Mouse (Mus musculus) forebrain, embryonic 16.5 days (tissue): ENCODE results near the gene Tbc1d5. TPM values are rescaled to one million over a fixed set of nuclear protein-coding genes. Genes with fewer than 3 reads are reported as not detected.
"Not testable (repeated sequence)": the region's sequence is repeated elsewhere in the genome, so short reads cannot be mapped to it uniquely, and the experiment has no call there.

Source experiments
- ATAC-seq: fragments of 200-750 bp; cut with Nextera tagmentation; 2 replicates; pipeline ENCODE4 v1.8.0; 2017; ENCODE audit warnings: mild to moderate bottlenecking, moderate library complexity
- H3K27ac ChIP-seq: fragments of 300-500 bp; sonication (generic); 2 replicates; pipeline ENCODE4 v1.5.1; 2014; ENCODE audit warnings: low read length, control low read depth
- H3K27me3 ChIP-seq: fragments of 300-500 bp; sonication (generic); replicated peaks from 2 replicates; pipeline ENCODE4 v1.6.1; 2014; ENCODE audit warnings: low read length; ENCODE audit not compliant: control insufficient read depth, insufficient read depth
- H3K36me3 ChIP-seq: fragments of 300-500 bp; sonication (generic); 2 replicates; pipeline ENCODE4 v1.6.1; 2014; ENCODE audit not compliant: control insufficient read depth, insufficient read depth
- H3K4me1 ChIP-seq: fragments of 300-500 bp; sonication (generic); replicated peaks from 2 replicates; pipeline ENCODE4 v1.6.1; 2014; ENCODE audit warnings: low read length; ENCODE audit not compliant: control insufficient read depth, insufficient read depth
- H3K4me2 ChIP-seq: fragments of 300-500 bp; sonication (generic); 2 replicates; pipeline ENCODE4 v1.6.1; 2014; ENCODE audit warnings: mild to moderate bottlenecking, low read length, control low read depth
- H3K4me3 ChIP-seq: fragments of 300-500 bp; sonication (generic); replicated peaks from 2 replicates; pipeline ENCODE4 v1.5.1; 2014; ENCODE audit warnings: mild to moderate bottlenecking, low read length, control low read depth
- H3K9ac ChIP-seq: fragments of 300-500 bp; sonication (generic); replicated peaks from 2 replicates; pipeline ENCODE4 v1.6.1; 2014; ENCODE audit warnings: low read depth, low read length, control low read depth
- H3K9me3 ChIP-seq: fragments of 300-500 bp; sonication (generic); 2 replicates; pipeline ENCODE4 v1.6.1; 2016; ENCODE audit warnings: low read length; ENCODE audit not compliant: control insufficient read depth
- WGBS: fragments of 180-500 bp; shearing (Covaris S2); extraction: QIAGEN DNeasy Blood & Tissue Kit; methylation state at CpG from one replicate; pipeline ENCODE4 v1.1.7; 2014; 5-methylcytosine and 5-hydroxymethylcytosine counted together
- polyA plus RNA-seq: library from polyadenylated mRNA; unstranded; fragments of >200 nt; fragmentation: Nextera tagmentation; extraction: Ambion mirVana; gene quantifications from 2 replicates; pipeline ENCODE4 v1.2.1, GENCODE M21; 2015

The Tbc1d5 gene
- polyA plus RNA-seq, 1 experiment from 2014 or later = 8.1 TPM

GRCm38 (mm10) chr17:50710497-50711222, 468.5 kb downstream of the Tbc1d5 start:
- H3K27me3 ChIP-seq = no peaks in the 10 kb centered on the region
- 54% methylated on average over 7 of the region's 7 CpGs for WGBS
- H3K4me2 ChIP-seq = no peak overlapping the region
- H3K36me3 ChIP-seq = no peaks in the 10 kb centered on the region
- H3K9me3 ChIP-seq = peaks cover 3% of the 10 kb centered on the region; the same call in 1 of the 2 replicates
- 0 out of 2 replicates have a peak, but pooled peaks cover 4% of the 10 kb centered on the region for H3K4me1 ChIP-seq
- no peak overlapping the region for H3K4me3 ChIP-seq
- no peak overlapping the region for H3K27ac ChIP-seq
- no peak overlapping the region for H3K9ac ChIP-seq
- peak; percentile 85 for ATAC-seq

DNA sequence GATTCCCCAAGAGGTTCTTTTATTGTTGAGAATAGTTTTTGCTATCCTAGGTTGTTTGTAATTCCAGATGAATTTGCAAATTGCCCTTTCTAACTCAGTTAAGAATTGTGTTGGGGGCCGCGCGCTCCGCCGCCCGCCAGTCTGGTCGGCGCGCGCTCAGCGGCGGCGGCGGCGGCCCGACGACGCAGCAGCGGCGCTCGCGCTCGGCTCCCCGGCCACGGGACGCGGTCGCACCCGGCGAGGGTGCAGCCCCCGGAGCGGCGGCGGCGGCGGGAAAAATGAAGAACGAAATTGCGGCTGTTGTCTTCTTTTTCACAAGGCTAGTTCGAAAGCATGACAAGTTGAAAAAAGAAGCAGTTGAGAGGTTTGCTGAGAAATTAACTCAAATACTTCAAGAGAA, 480.7 kb downstream of the Tbc1d5 start:
- not testable (repeated sequence) for H3K27me3 ChIP-seq, H3K9ac ChIP-seq, H3K27ac ChIP-seq, H3K4me1 ChIP-seq, H3K36me3 ChIP-seq, H3K9me3 ChIP-seq
- WGBS = 3% methylated on average over 28 of the region's 39 CpGs
- peak; percentile 76 for ATAC-seq
- H3K4me2 ChIP-seq = peak overlapping the region; percentile 45
- H3K4me3 ChIP-seq = peak overlapping the region; percentile 22

DNA sequence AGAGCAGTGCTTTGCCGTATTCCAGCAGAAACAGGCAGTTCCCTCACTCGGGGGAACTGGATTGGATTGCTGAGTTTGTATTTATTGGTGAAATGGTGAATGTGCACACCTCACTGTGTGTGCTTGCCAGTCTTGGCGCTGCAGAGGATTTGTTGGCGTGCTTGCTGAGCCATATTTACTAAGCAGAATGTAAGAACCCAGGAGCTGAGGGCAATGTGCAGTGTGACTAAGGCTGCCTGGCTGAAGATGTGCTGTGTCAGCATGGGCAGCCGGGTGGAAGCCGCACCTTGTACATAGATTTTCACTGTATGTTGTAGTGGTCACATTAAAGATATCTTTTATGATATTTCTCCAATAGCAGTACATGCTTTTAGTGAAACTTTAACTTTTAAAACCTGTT, 491.0 kb downstream of the Tbc1d5 start:
- H3K27me3 ChIP-seq = no peaks in the 10 kb centered on the region
- no peaks in the 10 kb centered on the region for H3K9me3 ChIP-seq
- H3K4me3 ChIP-seq = no peak overlapping the region
- no peak overlapping the region for H3K27ac ChIP-seq
- no peaks in the 10 kb centered on the region for H3K4me1 ChIP-seq
- H3K4me2 ChIP-seq = no peak overlapping the region
- WGBS = 79% methylated on average over 6 of the region's 6 CpGs
- H3K36me3 ChIP-seq = peaks cover 4% of the 10 kb centered on the region; the same call in 1 of the 2 replicates
- ATAC-seq = no peak
- no peak overlapping the region for H3K9ac ChIP-seq

GRCm38 (mm10) chr17:50687670-50688069, 491.5 kb downstream of the Tbc1d5 start:
- no peaks in the 10 kb centered on the region for H3K27me3 ChIP-seq
- H3K9me3 ChIP-seq = no peaks in the 10 kb centered on the region
- ATAC-seq = no peak
- no peak overlapping the region for H3K9ac ChIP-seq
- H3K4me1 ChIP-seq = no peaks in the 10 kb centered on the region
- no peak overlapping the region for H3K27ac ChIP-seq
- 80% methylated on average over 10 of the region's 10 CpGs for WGBS
- no peak overlapping the region for H3K4me2 ChIP-seq
- no peak overlapping the region for H3K4me3 ChIP-seq
- H3K36me3 ChIP-seq = peaks cover 4% of the 10 kb centered on the region; the same call in 1 of the 2 replicates

GRCm38 (mm10) chr17:50684960-50685645, 494.0 kb downstream of the Tbc1d5 start:
- Histone ChIP-seq H3K36me3 (peaks cover 4% of the 10 kb centered on the region; the same call in 1 of the 2 replicates), H3K27ac (no peak overlapping the region), H3K4me3 (no peak overlapping the region), H3K4me1 (no peaks in the 10 kb centered on the region), H3K9me3 (no peaks in the 10 kb centered on the region), H3K4me2 (no peak overlapping the region), H3K27me3 (no peaks in the 10 kb centered on the region), H3K9ac (no peak overlapping the region)
- WGBS = 75% methylated on average over 7 of the region's 7 CpGs
- no peak for ATAC-seq
